Mouse (Mus musculus): Measurements from ENCODE around the gene Rit1. TPM values are rescaled to one million over a fixed set of nuclear protein-coding genes. Genes with fewer than 3 reads are reported as not detected.
"Not testable (repeated sequence)": the region's sequence is repeated elsewhere in the genome, so short reads cannot be mapped to it uniquely, and the experiment has no call there.

Gene Rit1
- polyA plus RNA-seq, 1 experiment, result 54.2 TPM

- DNase-seq (ENCODE audit: low read depth), result no peak
Observed at GRCm38 (mm10) chr3:88738641-88739040, 22.0 kb downstream of the Rit1 start.

DNA sequence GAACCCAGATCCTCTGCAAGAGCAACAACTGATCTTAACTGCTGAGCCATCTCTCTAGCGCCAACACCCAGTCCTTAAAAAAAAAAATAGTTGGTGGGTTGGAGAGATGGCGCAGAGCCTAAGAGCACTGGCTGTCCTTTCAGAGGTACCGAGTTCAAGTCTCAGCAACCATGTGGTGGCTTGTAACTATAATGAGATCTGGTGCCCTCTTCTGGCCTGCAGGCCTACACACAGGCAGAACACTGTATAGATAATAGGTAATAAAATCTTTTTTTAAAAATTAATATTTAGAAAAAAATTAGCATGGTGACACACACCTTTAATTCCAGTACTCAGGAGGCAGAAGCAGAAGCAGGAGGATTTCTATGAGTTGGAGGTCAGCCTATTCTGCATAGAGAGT is 23.5 kb downstream of the Rit1 start:
- no peak for DNase-seq (ENCODE audit: low read depth)

DNA sequence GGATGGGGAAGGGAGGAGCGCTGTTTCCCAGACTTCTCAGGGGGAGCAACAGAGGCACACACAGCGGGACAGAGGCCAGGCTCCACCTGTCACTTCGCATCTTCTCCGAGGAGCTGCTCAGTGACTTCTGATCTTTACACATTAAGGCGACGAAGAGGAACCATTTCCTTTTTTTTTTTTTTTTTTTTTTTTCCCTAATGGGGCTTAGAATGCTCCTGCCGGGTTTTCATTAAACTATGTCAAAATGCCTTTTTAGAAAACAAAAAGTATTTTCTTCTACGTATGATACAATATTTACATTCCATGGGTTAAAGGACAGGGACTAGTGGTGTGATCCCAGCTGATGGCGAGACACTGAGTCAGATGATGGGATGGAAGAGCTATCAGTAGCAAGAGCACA is 28.9 kb downstream of the Rit1 start:
- no peak for DNase-seq (ENCODE audit: low read depth)

DNA sequence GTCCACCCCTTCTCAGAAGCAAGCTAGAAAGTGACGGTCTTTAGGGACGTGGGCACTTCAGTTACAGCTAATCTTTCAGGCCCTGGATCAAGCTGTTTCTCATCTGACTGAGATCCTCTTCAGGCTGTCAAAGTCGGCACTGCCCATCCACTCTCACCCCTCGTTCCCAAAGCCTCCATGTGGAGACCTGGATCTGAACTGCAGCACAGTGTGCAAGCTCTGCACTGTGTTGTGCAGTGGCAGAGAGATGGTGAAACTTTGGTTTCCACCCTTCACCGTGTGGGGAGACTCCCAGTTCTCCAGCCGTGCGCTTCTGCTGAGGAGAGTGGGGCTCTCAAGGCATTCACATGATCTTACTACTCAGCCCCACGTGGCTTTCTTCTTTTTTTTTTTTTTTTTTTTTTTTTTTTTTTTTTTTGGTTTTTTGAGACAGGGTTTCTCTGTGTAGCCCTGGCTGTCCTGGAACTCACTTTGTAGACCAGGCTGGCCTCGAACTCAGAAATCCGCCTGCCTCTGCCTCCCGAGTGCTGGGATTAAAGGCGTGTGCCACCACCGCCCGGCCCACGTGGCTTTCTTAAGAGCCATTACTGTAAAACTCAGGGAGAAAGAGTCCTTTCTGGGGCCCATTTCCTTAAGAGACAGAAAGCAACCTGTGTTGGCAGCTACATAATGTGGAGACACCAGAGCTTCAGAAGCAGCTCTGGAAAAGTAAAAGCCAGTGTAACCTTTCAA is 29.7 kb downstream of the Rit1 start:
- DNase-seq (ENCODE audit: low read depth), result no peak

DNA sequence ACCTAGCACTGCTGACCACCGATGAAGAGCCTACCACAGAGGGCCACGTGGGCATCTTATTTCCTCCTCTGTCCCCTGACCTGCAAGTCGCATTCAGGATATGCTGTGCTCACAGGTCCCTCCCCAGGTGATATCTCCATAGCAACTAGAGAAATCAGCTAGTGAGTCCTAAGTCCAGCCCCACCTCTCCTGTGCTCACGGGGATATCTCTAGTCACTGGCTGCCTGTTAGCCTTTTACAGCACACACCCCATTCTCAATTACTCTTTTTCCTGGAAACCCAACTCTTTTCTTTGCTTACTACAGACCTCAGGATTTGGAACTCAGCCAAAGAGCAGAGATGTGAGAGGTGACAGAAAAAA is 30.2 kb downstream of the Rit1 start:
- DNase-seq (ENCODE audit: low read depth), result no peak

DNA sequence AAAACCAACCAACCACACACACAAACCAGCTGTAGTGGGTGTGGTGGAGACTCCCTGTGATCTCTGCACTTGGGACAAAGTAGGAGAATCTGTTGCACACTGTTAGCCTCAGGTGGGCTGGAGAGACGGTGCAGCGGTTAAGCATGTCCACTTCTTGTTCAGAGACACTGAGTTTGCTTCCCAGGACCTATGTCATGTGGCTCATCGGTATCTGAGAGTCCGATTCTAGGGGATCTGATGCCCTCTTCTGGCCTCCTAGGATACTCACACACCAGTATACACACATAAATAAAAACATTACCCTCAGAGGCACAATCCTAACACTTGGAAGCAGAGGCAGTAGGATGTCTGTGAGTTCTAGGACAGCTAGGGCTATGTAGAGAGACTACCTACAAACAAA is 37.6 kb downstream of the Rit1 start:
- DNase-seq (ENCODE audit: low read depth), result no peak

DNA sequence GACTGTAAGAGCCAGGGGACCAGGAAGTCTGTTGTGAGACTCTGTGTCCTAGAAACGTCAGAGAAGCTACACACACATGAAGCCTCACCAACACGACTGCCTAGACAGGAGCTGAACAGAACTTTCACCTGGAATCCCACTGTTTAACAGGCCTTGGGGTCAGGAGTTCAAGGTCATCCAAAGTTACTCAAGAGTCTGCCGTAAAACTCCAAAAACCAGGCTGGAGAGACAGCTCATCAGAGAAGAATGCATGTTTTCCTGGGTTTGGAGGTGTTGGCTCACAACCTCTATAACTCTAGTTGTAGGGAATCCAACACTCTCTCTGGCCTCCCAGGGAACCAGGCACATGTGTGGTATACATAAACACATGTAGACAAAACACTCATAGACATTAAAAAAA is 38.9 kb downstream of the Rit1 start:
- DNase-seq (ENCODE audit: low read depth), result no peak

DNA sequence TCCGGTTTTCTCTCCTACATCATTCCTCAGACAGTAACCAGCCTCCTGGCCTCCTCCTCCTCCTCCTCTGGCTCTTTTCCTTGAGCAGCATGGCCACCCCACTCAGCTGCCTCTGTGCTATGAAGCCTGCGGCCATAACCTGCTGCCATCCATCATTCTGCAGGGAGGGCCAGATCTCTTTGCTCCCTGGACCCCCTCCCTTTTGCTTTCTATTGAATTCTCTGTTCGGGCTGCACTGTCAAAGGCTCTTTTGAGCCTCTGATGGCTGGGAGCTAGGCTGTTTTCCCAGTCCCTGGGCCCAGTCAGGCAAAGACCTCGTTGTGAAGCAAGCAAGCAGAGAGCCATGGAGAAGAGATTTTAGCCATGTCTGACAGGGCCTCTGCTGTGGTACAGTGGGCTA is 39.6 kb downstream of the Rit1 start:
- no peak for DNase-seq (ENCODE audit: low read depth)

DNA sequence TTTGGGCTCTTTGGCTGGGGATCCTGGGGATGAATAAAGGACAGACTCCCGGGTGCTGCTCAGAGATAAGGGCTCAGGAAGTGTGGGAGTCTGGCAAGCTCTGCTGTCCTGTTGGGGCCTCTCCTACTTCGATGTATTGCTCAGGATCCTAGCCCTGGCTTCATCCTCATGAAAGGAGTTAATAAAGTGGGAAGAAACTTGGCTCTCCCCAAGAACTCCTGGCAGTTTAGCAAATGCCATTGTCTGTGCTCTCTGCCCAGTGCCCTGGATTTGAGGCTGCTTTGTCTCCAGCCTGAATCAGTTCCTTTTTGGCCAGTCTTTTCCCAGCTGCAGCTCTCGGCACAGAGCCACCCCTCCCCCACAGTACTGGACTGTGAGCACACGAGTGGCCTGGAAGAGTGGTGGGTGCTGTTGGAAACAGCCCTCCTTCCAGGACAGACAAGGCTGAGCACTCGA is 41.4 kb downstream of the Rit1 start:
- no peak for DNase-seq (ENCODE audit: low read depth)

DNA sequence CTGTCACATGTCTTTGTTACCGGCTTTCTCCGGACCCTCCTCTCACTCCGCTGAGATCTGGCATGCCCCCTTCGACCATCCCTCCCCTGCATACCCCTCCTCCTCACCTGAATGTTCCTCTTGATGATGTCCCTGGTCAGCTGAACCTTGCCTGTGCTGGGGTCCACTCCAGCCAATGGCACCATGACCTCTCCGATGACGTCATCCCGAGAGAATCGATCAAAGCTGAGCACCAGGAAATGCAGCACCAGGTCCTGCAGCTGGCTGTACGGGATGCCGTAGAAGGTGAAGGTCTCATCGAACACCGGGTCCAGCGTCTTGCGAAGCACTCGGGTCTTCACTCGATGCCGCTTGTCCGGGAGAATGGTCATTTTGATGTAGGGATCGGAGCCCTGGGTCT is 45.0 kb downstream of the Rit1 start:
- no peak for DNase-seq (ENCODE audit: low read depth)

- no peak for DNase-seq (ENCODE audit: low read depth)
Observed at GRCm38 (mm10) chr3:88762401-88762831, 45.8 kb downstream of the Rit1 start.

DNA sequence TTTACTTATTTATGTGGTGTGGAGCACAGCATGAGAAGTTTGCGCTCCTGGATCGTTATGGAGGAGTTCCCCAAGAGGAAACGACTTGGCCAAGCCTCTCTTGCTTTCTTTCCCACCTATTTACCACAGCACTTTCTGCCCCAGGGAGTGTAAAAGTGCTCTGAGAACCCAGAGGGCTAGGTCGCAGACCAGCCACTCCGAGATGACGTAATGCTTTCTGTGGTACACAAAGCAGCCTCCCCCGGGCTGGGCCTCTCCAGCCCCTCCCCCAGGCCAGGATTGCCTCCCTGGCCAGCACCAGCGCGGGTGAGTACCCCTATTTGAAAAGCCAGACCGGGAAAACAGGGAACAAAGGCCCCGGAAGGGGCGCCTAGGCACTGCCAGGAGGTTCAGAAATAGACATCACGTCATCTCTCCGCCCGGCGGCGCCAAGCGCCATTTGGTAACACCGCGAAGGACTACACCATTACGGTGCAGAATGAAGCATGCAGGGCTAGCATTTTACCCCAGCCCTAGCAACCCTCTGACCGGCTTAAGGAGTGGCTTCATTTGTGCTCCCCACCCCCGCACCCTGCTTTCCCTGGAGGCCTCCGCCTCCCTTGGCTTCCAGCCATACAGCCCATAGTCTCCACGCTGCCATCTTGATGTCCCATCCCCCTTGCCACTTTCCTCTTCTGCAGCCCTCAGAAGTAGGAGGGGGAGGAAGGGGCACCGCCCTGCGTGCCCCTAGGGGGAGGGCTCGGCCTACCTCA is 54.7 kb downstream of the Rit1 start:
- not testable (repeated sequence) for DNase-seq (ENCODE audit: low read depth)

- DNase-seq (ENCODE audit: low read depth), result not testable (repeated sequence)
Observed at GRCm38 (mm10) chr3:88771941-88772280, 55.3 kb downstream of the Rit1 start.

DNA sequence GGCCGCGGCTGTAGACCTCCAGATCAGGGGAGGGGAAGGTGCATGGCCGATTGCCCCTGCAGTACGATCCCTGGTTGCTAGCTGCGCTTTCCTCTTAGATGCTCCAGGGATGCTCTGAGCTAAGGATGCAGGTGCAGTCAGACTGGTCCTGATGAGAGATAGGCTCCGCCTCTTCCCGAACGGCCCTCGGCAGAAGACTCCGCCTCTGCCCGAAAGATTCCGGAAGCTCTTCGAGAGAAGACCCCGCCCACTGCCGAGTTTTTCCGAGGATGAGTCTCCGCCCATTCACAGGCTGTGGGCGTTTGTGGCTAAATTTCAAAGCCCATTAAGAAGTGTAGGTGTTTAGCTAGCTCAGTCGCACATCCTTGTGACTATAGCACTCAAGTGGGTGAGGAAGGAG is 55.8 kb downstream of the Rit1 start:
- DNase-seq (ENCODE audit: low read depth), result not testable (repeated sequence)

DNA sequence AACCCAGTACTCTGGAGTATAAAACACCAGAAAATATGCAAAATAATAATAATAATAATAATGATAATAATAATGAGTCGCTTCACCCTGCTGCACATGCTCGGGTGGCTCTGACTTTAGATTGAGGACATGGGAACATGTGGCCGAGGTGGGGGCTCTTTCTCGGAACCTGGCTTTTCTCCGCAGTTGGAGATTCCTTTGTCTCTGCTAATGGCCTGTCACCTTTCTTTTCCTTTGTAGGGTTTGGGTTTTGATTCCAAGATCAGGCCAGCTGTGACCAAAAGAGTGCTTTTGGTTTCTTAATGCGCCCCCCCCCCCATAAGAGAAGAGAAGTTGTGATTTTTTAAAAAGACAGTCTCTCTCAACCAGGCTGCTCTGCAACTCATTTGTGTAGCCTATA is 56.5 kb downstream of the Rit1 start:
- DNase-seq (ENCODE audit: low read depth), result not testable (repeated sequence)

- DNase-seq (ENCODE audit: low read depth), result not testable (repeated sequence)
Observed at GRCm38 (mm10) chr3:88774939-88775841, 58.6 kb downstream of the Rit1 start, which contains the start of gene Syt11. Gene Syt11, minus strand, starts transcription at chr3:88775164.

Other genes starting within 250 kb of the Rit1 start
- gene Lmna, start 206.9 kb upstream of the Rit1 start, polyA plus RNA-seq (2012; rRNA removed), result 125 and 138 TPM in 2 replicates
- 2.0 and 2.6 TPM in 2 replicates for gene Mex3a, start 184.4 kb upstream of the Rit1 start, polyA plus RNA-seq (2012; rRNA removed)
- gene Rab25, start 168.5 kb upstream of the Rit1 start, polyA plus RNA-seq (2012; rRNA removed), result 75.6 and 92.5 TPM in 2 replicates
- gene Lamtor2, start 163.8 kb upstream of the Rit1 start, polyA plus RNA-seq (2012; rRNA removed), result 164 and 193 TPM in 2 replicates
- gene Ubqln4, start 163.1 kb upstream of the Rit1 start, polyA plus RNA-seq (2012; rRNA removed), result 68.4 and 69.1 TPM in 2 replicates
- 323 and 341 TPM in 2 replicates for gene Ssr2, start 141.0 kb upstream of the Rit1 start, polyA plus RNA-seq (2012; rRNA removed)
- gene Arhgef2, start 110.9 kb upstream of the Rit1 start, polyA plus RNA-seq (2012; rRNA removed), result 49.5 and 64.5 TPM in 2 replicates
- not detected in 2 replicates for gene Rxfp4, start 63.7 kb upstream of the Rit1 start, polyA plus RNA-seq (2012; rRNA removed)
- gene Khdc4, start 31.0 kb upstream of the Rit1 start, polyA plus RNA-seq (2012; rRNA removed), result 58.9 and 78.2 TPM in 2 replicates
- gene Syt11, start 58.3 kb downstream of the Rit1 start, polyA plus RNA-seq (2012; rRNA removed), result 5.6 and 7.2 TPM in 2 replicates
- 13.3 and 14.3 TPM in 2 replicates for gene Gon4l, start 118.4 kb downstream of the Rit1 start, polyA plus RNA-seq (2012; rRNA removed)
- 33.3 and 40.3 TPM in 2 replicates for gene Msto1, start 197.2 kb downstream of the Rit1 start, polyA plus RNA-seq (2012; rRNA removed)
- 10.8 and 11.8 TPM in 2 replicates for gene Ash1l, start 233.8 kb downstream of the Rit1 start, polyA plus RNA-seq (2012; rRNA removed)
- 36.3 and 49.2 TPM in 2 replicates for gene Dap3, start 234.3 kb downstream of the Rit1 start, polyA plus RNA-seq (2012; rRNA removed)